Mouse (Mus musculus) intestine, embryonic 14.5 days (tissue): ENCODE measurements around the gene Wdr63. TPM values are rescaled to one million over a fixed set of nuclear protein-coding genes. Genes with fewer than 3 reads are reported as not detected.

Source experiments
- ATAC-seq: fragments of 200-750 bp; cut with Nextera tagmentation; replicated peaks from 2 replicates; pipeline ENCODE4 v1.8.0; 2017; ENCODE audit warnings: low read depth, moderate number of reproducible peaks, moderate TSS enrichment, moderate library complexity; ENCODE audit not compliant: low FRiP score, low TSS enrichment
- DNase-seq: peaks from one replicate; pipeline ENCODE4 v3.0.0-alpha.2; 2018; ENCODE audit warnings: low spot score
- H3K27ac ChIP-seq: fragments of 300-500 bp; sonication (generic); 2 replicates; pipeline ENCODE4 v1.5.1; 2014; ENCODE audit warnings: low read depth, mild to moderate bottlenecking, control low read depth
- H3K27me3 ChIP-seq: fragments of 300-500 bp; sonication (generic); replicated peaks from 2 replicates; pipeline ENCODE4 v1.6.1; 2014; ENCODE audit warnings: low read length, control low read depth; ENCODE audit not compliant: control insufficient read depth, insufficient read depth
- H3K36me3 ChIP-seq: fragments of 300-500 bp; sonication (generic); 2 replicates; pipeline ENCODE4 v1.6.1; 2014; ENCODE audit warnings: low read length, control low read depth; ENCODE audit not compliant: control insufficient read depth, insufficient read depth
- H3K4me1 ChIP-seq: fragments of 300-500 bp; sonication (generic); replicated peaks from 2 replicates; pipeline ENCODE4 v1.6.1; 2014; ENCODE audit warnings: low read length, control low read depth, mixed read lengths; ENCODE audit not compliant: control insufficient read depth, insufficient read depth
- H3K4me2 ChIP-seq: fragments of 300-500 bp; sonication (generic); 2 replicates; pipeline ENCODE4 v1.6.1; 2014; ENCODE audit warnings: low read length
- H3K4me3 ChIP-seq: fragments of 300-500 bp; sonication (generic); 2 replicates; pipeline ENCODE4 v1.5.1; 2014; ENCODE audit warnings: low read depth, low read length, control low read depth, mixed read lengths
- H3K9ac ChIP-seq: fragments of 300-500 bp; sonication (generic); 2 replicates; pipeline ENCODE4 v1.6.1; 2014; ENCODE audit warnings: mild to moderate bottlenecking, low read length
- H3K9me3 ChIP-seq: fragments of 300-500 bp; sonication (generic); 2 replicates; pipeline ENCODE4 v1.6.1; 2016; ENCODE audit warnings: low read length, control low read depth; ENCODE audit not compliant: control insufficient read depth
- WGBS: fragments of 180-500 bp; shearing (Covaris S2); extraction: QIAGEN DNeasy Blood & Tissue Kit; methylation state at CpG from one replicate; pipeline ENCODE4 v1.1.7; 2014; 5-methylcytosine and 5-hydroxymethylcytosine counted together
- polyA plus RNA-seq: library from polyadenylated mRNA; unstranded; fragments of >200 nt; fragmentation: Nextera tagmentation; extraction: Ambion mirVana; gene quantifications from 2 replicates; pipeline ENCODE4 v1.2.1, GENCODE M21; 2014

The Wdr63 gene
- polyA plus RNA-seq, 1 experiment from 2014 or later = not detected

GRCm38 (mm10) chr3:146025499-146025898, 82.4 kb downstream of the Wdr63 start:
- 83% methylated on average over 6 of the region's 6 CpGs for WGBS
- Histone ChIP-seq H3K27me3 (no peaks in the 10 kb centered on the region), H3K36me3 (peaks cover 3% of the 10 kb centered on the region; the same call in 1 of the 2 replicates), H3K9ac (no peak overlapping the region), H3K4me2 (no peak overlapping the region), H3K4me1 (no peaks in the 10 kb centered on the region; the same call in 1 of the 2 replicates), H3K27ac (no peak overlapping the region), H3K4me3 (no peak overlapping the region), H3K9me3 (0 out of 2 replicates have a peak, but pooled peaks cover 2% of the 10 kb centered on the region)
- DNase-seq (no peak), ATAC-seq (no peak)

GRCm38 (mm10) chr3:146024746-146025145, 83.2 kb downstream of the Wdr63 start:
- H3K4me3 ChIP-seq = no peak overlapping the region
- DNase-seq (no peak), ATAC-seq (no peak)
- H3K27ac ChIP-seq = no peak overlapping the region
- H3K4me2 ChIP-seq = no peak overlapping the region
- H3K4me1 ChIP-seq = no peaks in the 10 kb centered on the region
- WGBS = 85% methylated on average over 7 of the region's 7 CpGs
- 0 out of 2 replicates have a peak, but pooled peaks cover 2% of the 10 kb centered on the region for H3K9me3 ChIP-seq
- H3K27me3 ChIP-seq = no peaks in the 10 kb centered on the region
- peaks cover 3% of the 10 kb centered on the region; the same call in 1 of the 2 replicates for H3K36me3 ChIP-seq
- H3K9ac ChIP-seq = no peak overlapping the region

- no peak for ATAC-seq
- Histone ChIP-seq H3K36me3 (peaks cover 3% of the 10 kb centered on the region), H3K27me3 (no peaks in the 10 kb centered on the region), H3K4me1 (no peaks in the 10 kb centered on the region), H3K27ac (no peak overlapping the region), H3K4me3 (no peak overlapping the region), H3K9ac (no peak overlapping the region), H3K4me2 (no peak overlapping the region), H3K9me3 (0 out of 2 replicates have a peak, but pooled peaks cover 2% of the 10 kb centered on the region)
- no peak for DNase-seq
- WGBS = 90% methylated on average over 9 of the region's 9 CpGs
Measured at GRCm38 (mm10) chr3:146022232-146022631, 85.7 kb downstream of the Wdr63 start.

- peaks cover 34% of the 10 kb centered on the region for H3K36me3 ChIP-seq
- no peaks in the 10 kb centered on the region for H3K9me3 ChIP-seq
- H3K4me3 ChIP-seq = no peak overlapping the region
- H3K4me2 ChIP-seq = no peak overlapping the region
- H3K4me1 ChIP-seq = no peaks in the 10 kb centered on the region
- H3K27ac ChIP-seq = no peak overlapping the region
- no peak for ATAC-seq
- H3K9ac ChIP-seq = no peak overlapping the region
- WGBS = 74% methylated on average over 9 of the region's 9 CpGs
- H3K27me3 ChIP-seq = no peaks in the 10 kb centered on the region
- DNase-seq = no peak
Measured at GRCm38 (mm10) chr3:146017521-146017920, 90.4 kb downstream of the Wdr63 start.

GRCm38 (mm10) chr3:146016979-146017378, 91.0 kb downstream of the Wdr63 start:
- ATAC-seq = no peak
- Histone ChIP-seq H3K9me3 (no peaks in the 10 kb centered on the region), H3K9ac (no peak overlapping the region), H3K4me1 (no peaks in the 10 kb centered on the region), H3K27me3 (no peaks in the 10 kb centered on the region), H3K27ac (no peak overlapping the region), H3K4me2 (no peak overlapping the region), H3K36me3 (peaks cover 32% of the 10 kb centered on the region), H3K4me3 (no peak overlapping the region)
- WGBS = 88% methylated on average over 13 of the region's 13 CpGs
- no peak for DNase-seq

- H3K27me3 ChIP-seq = no peaks in the 10 kb centered on the region
- H3K36me3 ChIP-seq = peaks cover 32% of the 10 kb centered on the region
- H3K9ac ChIP-seq = no peak overlapping the region
- no peak overlapping the region for H3K4me3 ChIP-seq
- 94% methylated on average over 12 of the region's 12 CpGs for WGBS
- no peak overlapping the region for H3K4me2 ChIP-seq
- ATAC-seq = no peak
- H3K4me1 ChIP-seq = peaks cover 6% of the 10 kb centered on the region
- H3K27ac ChIP-seq = no peak overlapping the region
- no peak for DNase-seq
- no peaks in the 10 kb centered on the region for H3K9me3 ChIP-seq
Measured at GRCm38 (mm10) chr3:146014321-146014720, 93.6 kb downstream of the Wdr63 start.

GRCm38 (mm10) chr3:146013490-146013889, 94.4 kb downstream of the Wdr63 start:
- no peak for DNase-seq
- peaks cover 6% of the 10 kb centered on the region for H3K4me1 ChIP-seq
- H3K9me3 ChIP-seq = no peaks in the 10 kb centered on the region
- H3K4me2 ChIP-seq = no peak overlapping the region
- H3K27me3 ChIP-seq = no peaks in the 10 kb centered on the region
- no peak overlapping the region for H3K9ac ChIP-seq
- H3K27ac ChIP-seq = no peak overlapping the region
- 69% methylated on average over 7 of the region's 7 CpGs for WGBS
- ATAC-seq = no peak
- no peak overlapping the region for H3K4me3 ChIP-seq
- H3K36me3 ChIP-seq = peaks cover 36% of the 10 kb centered on the region

- Histone ChIP-seq H3K9ac (no peak overlapping the region), H3K36me3 (peaks cover 45% of the 10 kb centered on the region), H3K4me3 (no peak overlapping the region), H3K27ac (no peak overlapping the region), H3K4me2 (no peak overlapping the region), H3K27me3 (no peaks in the 10 kb centered on the region), H3K9me3 (no peaks in the 10 kb centered on the region), H3K4me1 (peaks cover 6% of the 10 kb centered on the region)
- 65% methylated on average over 8 of the region's 8 CpGs for WGBS
- ATAC-seq = no peak
- peak; percentile 49 for DNase-seq
Measured at GRCm38 (mm10) chr3:146011544-146012218, 96.2 kb downstream of the Wdr63 start.

GRCm38 (mm10) chr3:146010751-146011150, 97.2 kb downstream of the Wdr63 start:
- Histone ChIP-seq H3K27me3 (no peaks in the 10 kb centered on the region), H3K9ac (no peak overlapping the region), H3K9me3 (no peaks in the 10 kb centered on the region), H3K27ac (peak overlapping the region; percentile 62; the same call in 1 of the 2 replicates), H3K4me1 (peaks cover 6% of the 10 kb centered on the region), H3K36me3 (peaks cover 41% of the 10 kb centered on the region), H3K4me3 (no peak overlapping the region), H3K4me2 (no peak overlapping the region)
- WGBS = 92% methylated on average over 4 of the region's 4 CpGs
- DNase-seq (peak; percentile 31), ATAC-seq (no peak)
